Mouse (Mus musculus) activated CD4-positive, CD25-positive, alpha-beta regulatory T cell, adult 4 months (primary cell): ENCODE measurements at regions not wholly inside any gene's neighbourhood (a gene's known extent, or its start where the extent isn't known, plus 50 kb on each side); places are given as distances from the start of the nearest gene placed in this dataset.

Experiments
- ATAC-seq: one replicate; pipeline ENCODE4 v1.8.0; 2017

DNA sequence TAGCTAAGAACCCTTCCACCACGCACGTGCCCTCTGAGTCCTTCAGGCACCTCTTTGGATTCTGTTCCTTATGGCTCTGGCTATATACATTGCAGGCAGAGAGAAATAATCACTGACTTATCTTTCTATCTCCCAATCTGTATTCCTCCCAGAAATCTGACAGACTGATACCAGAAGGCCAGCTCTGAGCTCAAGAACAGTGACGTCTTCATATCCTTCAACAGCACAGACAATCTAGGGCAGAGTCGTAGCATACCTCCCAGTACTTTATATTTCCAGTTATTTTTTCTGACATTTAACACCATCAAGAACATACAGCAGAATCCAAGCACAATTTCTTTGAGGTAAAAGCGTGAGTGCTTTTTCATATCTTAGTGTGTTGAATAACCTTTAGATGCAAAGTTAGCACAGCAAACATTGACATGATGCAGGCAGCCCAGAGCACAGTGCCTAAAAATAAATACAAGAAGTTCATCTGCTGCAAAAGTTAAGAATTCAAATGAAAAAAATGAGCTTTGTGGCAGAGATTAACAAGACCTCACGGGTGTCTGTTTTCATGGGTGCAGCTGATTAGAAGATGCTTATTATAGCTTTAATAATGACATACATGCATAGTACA, 358.1 kb upstream of the Satb1 start:
- no peak for ATAC-seq

GRCm38 (mm10) chr17:52182706-52183105, 349.6 kb upstream of the Satb1 start:
- peak; percentile 87 for ATAC-seq

GRCm38 (mm10) chr17:52177996-52178395, 344.9 kb upstream of the Satb1 start:
- no peak for ATAC-seq

DNA sequence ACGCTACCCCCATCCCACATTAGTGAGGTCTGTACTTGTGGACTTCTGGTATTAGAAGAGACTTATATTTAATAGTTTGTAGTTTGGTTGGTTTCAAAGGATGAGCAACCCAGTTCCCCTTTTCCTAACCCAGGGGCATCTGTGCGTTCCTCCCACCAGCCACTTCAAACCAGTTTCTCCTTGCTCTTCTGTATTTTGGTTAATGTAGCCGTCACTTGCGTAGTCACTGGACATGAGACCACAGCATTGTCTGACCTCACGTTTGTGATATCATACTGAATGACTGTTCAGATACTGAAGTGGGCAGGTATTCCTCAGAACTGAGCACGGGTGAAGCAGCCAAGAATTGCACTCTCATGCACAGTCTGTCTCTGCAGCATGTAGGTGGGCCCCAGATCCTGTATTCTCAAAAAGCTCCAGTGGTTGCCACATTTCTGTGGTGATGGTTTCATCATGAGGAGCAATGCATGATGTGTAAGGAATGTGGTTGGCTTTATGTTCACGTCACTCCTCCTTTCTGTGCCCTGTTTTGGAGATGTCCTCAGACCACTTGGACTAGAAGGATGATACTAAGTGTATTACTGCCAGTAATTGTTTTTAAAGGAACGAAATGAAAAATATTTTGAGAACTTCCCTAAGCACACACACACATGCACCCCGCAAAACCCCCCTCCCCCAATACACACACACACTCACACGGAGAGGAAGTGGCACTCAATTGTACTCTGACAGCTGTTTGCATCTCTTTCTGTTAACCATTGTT, 335.2 kb upstream of the Satb1 start:
- ATAC-seq: peak; percentile 24

DNA sequence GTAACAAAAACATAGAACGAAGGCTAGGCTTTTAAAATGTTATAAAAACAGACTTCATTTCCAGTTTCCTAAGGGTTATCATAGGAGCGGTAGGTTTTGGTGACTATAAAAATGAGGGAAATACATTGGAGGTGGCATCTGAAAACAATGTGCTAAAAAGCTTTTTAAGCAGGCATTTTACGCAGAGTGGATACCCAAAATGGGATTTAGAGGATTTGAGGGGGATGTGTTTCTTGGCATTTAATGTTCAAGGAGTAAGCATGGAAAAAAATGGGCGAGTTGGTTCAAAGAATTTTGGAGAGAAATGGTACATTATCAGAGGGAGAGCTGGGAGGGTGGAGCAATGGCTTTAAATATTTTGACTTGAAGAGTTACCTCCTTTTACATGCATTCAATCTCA, 334.6 kb upstream of the Satb1 start:
- ATAC-seq: no peak

DNA sequence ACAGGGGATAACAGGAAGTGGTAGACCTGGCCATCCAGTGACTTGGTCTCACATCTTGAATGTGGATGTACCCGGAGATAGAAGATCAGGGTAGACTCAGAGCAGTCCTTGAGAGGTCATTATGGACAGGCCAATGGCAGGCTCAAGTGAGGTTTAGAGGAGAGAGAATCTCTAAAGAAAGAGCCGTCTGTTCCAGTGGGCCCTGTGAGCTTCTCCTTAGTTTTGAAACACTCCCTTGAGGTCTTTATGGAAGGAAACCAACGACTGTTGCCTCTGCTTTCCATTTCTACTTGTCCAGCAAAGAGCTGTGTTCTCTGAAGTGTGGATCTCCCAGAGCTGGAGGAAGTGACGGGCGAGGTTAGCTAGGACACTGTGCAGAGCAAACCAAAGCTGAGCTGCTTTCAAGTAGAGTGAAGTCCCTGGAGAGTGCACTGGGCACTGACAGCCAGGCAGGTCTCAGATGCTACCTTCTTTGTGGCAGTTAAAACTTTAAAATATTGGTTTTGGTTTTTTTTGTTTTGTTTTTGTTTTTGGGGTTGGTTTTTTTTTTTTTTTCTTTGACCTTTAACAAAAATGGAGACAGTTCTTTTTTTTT, 332.9 kb upstream of the Satb1 start:
- no peak for ATAC-seq

DNA sequence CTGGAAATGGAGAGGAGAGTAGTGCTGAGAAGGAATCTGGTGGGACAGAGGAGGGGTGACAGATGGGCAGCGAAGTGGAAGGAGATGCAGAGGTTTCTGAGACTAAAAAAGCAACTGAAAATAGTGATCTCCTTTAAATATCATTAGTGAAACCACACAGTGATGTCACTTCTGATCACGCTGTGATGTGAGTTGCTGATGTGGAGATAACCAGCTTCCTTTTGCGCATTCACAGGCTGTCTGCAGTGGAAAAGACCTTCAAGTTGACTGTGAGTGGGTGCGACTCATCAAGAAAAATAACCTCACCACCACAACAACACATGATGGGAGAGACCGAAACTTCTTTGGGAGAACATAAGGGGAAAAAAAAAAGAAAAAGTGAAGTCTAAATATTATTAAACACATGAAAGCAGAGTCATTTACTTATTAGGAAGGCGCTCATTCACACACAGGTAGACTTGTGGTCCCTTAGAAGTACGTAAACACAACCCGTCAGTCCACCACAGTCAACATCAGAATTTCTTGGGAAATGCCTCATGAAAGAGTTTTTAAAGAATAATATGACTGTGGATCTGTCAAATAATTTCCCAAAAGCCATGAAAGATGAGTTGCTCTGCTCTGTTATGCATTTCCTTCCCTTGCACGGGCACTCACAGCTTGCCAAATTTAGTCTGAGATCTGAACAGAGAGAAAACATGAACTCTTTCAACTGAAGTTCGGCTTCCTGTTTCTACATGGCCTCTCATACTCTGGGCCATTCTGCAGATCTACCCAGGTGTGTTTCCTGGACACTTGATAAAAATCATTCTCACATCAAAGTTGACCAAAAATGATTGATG, 329.7 kb upstream of the Satb1 start:
- ATAC-seq: peak; percentile 92

- ATAC-seq: peak; percentile 4
Measured at GRCm38 (mm10) chr17:52150496-52150895, 317.4 kb upstream of the Satb1 start.

DNA sequence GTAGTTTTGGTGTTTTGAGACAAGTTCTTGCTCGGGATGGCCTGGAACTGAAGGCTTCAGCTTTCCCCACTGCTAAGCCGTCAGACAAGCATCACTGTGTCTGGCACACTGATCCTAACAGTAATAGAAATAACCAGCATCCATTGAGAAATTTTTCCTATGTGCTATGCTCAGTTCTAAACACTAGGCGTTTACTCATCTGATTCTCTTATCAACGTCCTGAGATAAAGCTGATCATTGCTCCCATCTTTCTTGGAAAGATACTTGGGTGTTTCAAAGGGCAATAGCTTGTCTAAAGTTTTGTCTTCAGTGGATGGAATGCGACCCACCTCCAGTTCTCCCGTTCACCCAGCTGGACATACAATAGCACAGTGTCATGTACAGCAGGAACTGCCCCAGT, 316.7 kb upstream of the Satb1 start:
- ATAC-seq: no peak

DNA sequence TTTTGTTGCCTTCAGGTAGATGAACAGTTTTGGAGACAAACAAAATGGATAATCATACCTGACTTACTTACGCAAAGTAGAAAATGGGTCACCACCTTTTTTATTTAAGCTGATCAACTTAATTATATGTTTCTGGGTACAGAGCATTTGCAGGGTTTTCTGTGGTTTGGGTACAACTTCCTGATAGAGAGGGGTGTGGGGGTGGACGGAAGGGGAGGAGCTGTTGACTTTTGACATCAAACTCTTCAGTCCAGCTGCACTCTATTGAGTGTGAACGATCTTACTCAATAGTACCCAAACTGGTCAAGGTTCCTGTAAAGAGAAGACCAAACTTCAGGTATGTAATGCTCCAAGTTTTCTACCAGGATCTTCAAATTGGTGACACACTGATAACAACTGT, 316.0 kb upstream of the Satb1 start:
- ATAC-seq: peak; percentile 89

DNA sequence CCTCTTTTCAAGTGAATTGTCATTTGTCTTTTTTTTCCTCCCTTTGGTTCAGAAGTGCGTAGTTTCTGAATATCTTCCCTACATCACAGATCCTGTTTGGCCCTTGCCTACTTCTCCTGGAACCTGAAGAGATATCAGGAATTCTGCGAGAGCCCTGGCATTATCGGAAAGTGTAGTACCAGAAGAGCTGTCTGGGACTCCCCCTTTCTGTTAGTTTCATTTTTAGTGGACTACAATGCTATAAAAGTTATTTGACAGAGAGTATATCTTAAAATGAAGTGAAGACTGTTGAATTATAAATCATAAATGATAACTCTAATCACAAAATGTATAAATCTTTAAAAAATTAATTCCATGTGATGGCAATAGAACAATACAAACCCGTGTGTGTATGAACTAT, 270.8 kb upstream of the Satb1 start:
- ATAC-seq: peak; percentile 43

- no peak for ATAC-seq
Measured at GRCm38 (mm10) chr17:52085834-52086233, 252.7 kb upstream of the Satb1 start.

- no peak for ATAC-seq
Measured at GRCm38 (mm10) chr17:52084455-52084854, 251.4 kb upstream of the Satb1 start.

DNA sequence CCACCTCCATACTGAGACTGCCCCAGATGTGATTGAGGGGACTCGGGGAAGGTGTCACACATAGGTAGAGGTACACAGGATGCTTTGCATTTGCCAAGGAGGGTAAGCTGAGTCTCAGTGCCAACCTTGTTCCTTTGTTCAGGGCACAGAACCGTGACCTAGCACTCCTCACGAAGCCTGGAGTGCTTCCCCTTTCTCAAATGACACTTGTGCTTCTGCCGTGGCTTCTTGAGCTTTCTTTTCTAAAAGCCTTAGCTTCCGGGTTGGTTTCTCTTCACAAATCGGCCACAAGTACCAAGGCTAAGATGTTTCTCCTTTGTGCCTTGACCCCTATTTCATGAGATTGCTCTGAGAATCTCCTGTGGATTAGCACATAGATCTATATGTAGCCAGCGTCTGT, 246.2 kb upstream of the Satb1 start:
- peak; percentile 38 for ATAC-seq

DNA sequence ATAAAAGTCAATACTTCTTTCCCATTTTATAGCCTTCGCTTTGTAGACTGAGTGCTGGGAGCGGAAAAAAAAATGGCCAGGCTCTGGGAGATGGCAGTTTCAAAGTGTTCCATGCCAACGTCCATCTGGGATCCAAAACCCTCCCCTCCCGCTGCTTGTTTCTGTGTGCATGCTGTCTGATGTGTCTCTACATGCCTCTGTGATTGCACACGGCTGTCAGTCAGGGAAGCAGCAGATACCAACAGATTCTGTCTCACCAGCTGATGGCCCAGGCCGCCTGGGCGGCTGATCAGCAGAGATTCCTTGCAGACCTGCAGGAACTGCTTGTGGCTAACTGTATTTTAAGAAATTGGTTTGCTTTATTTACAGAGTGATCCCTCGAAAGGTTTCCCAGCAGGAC, 245.4 kb upstream of the Satb1 start:
- no peak for ATAC-seq

- ATAC-seq: no peak
Measured at GRCm38 (mm10) chr17:52077951-52078350, 244.9 kb upstream of the Satb1 start.

- peak; percentile 56 for ATAC-seq
Measured at GRCm38 (mm10) chr17:52076746-52077145, 243.7 kb upstream of the Satb1 start.

DNA sequence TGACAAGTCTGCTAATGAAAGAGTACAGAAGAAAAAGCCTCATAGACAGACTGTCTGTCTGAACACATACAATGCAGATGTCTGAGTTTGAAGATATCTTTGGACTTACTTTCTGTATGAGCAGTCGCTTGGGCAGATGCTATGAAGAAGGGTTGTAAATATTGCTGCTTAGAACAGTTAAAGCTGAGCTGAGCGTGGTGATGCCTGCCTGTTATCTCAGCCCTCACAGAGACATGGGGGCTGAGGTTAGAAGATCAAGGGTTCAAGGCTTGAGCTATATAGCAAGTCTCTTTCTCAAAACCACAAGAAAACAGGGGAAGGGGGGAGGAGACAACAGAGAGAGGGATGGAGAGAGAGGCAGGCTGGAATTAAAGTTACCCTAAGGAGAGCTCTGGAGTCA, 234.6 kb upstream of the Satb1 start:
- no peak for ATAC-seq

- peak; percentile 74 for ATAC-seq
Measured at GRCm38 (mm10) chr17:52064618-52065017, 231.5 kb upstream of the Satb1 start.

- ATAC-seq: no peak
Measured at GRCm38 (mm10) chr17:52063121-52063520, 230.0 kb upstream of the Satb1 start.

GRCm38 (mm10) chr17:52062096-52062665, 229.1 kb upstream of the Satb1 start:
- peak; percentile 22 for ATAC-seq

- ATAC-seq: peak; percentile 46
Measured at GRCm38 (mm10) chr17:52036479-52036878, 203.4 kb upstream of the Satb1 start.

DNA sequence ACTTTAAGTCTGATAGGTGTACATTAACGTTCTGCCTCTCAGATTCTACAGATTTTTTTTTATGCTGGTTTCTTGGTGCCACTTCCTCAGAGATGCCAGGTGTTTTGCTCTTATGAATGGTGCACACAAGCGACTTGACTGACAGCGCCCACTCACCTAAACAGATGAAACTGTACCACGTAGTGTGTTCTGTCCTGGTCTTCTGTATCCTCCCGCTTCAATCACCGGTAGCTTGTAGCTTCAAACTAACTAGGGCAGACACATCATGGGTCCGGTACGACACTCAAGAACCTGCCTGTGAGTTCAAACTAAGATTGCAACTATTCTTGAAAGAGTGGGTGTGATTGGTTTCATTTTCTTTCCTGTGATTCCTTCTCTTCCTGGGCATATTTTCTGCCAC, 198.0 kb upstream of the Satb1 start:
- ATAC-seq: peak; percentile 43
